ENCODE assay signal across 8 mouse cellular contexts in genomic region chr16:30969266-30970064, GRCm38 (mm10).
DNase-seq lines count a peak whose midpoint lies in the region; ATAC-seq lines count a peak whose summit lies in the region.

No protein-coding gene starts in this region.

- peak; percentile 31; the same call in 1 of the 2 replicates for ATAC-seq in cerebellum, adult (ENCODE audit: insufficient number of reproducible peaks, low FRiP score, low TSS enrichment)
- peak; percentile 21 for ATAC-seq in megakaryocyte progenitor cell, adult 5-6 weeks (replicated peaks; ENCODE audit: poor library complexity)

- DNase-seq in cerebellum, adult 9-10 months: no peak
- peak; percentile 46 for DNase-seq in urinary bladder, postnatal 14 days (ENCODE audit: low spot score)
- DNase-seq in urinary bladder, postnatal 10 days (ENCODE audit: low spot score): no peak
- DNase-seq in left cerebral cortex, postnatal 14 days (ENCODE audit: low spot score in 2 of 2): peak; percentile 45 to 54
- DNase-seq in cerebellum, adult 8-10 months: no peak
- no peak for DNase-seq in layer of hippocampus, postnatal 25 days (ENCODE audit: extremely low spot score in 1 of 2, low spot score in 1 of 2)

- intact Hi-C loops in left cerebral cortex, postnatal 14 days (cut with DNase I): no loop called here

Comparison
In these comparisons a context has a peak if more than half of its experiments do, and no peak if none do; other contexts are left out.
1. DNase-seq: peak in urinary bladder, postnatal 14 days (single experiment) and left cerebral cortex, postnatal 14 days (2 of 2); none in cerebellum, adult 9-10 months (single experiment), urinary bladder, postnatal 10 days (single experiment), cerebellum, adult 8-10 months (single experiment) and layer of hippocampus, postnatal 25 days (0 of 2).